Mouse (Mus musculus) midbrain, embryonic 15.5 days (tissue): Measurements from ENCODE around the gene Arid1b. TPM values are rescaled to one million over a fixed set of nuclear protein-coding genes. Genes with fewer than 3 reads are reported as not detected.

Experiments used
- ATAC-seq: fragments of 200-750 bp; cut with Nextera tagmentation; replicated peaks from 2 replicates; pipeline ENCODE4 v1.8.0; 2017; ENCODE audit warnings: moderate TSS enrichment
- H3K27ac ChIP-seq: fragments of 300-500 bp; sonication (generic); 2 replicates; pipeline ENCODE4 v1.5.1; 2015; ENCODE audit warnings: mild to moderate bottlenecking, inconsistent platforms
- H3K27me3 ChIP-seq: fragments of 300-500 bp; sonication (generic); replicated peaks from 2 replicates; pipeline ENCODE4 v1.6.1; 2015; ENCODE audit warnings: inconsistent platforms
- H3K36me3 ChIP-seq: fragments of 300-500 bp; sonication (generic); replicated peaks from 2 replicates; pipeline ENCODE4 v1.6.1; 2015; ENCODE audit warnings: inconsistent platforms
- H3K4me1 ChIP-seq: fragments of 300-500 bp; sonication (generic); 2 replicates; pipeline ENCODE4 v1.6.1; 2015; ENCODE audit warnings: inconsistent platforms
- H3K4me2 ChIP-seq: fragments of 300-500 bp; sonication (generic); 2 replicates; pipeline ENCODE4 v1.6.1; 2015; ENCODE audit warnings: inconsistent platforms, mild to moderate bottlenecking, moderate library complexity
- H3K4me3 ChIP-seq: fragments of 300-500 bp; sonication (generic); 2 replicates; pipeline ENCODE4 v1.5.1; 2015; ENCODE audit warnings: mild to moderate bottlenecking, inconsistent platforms
- H3K9ac ChIP-seq: fragments of 300-500 bp; sonication (generic); 2 replicates; pipeline ENCODE4 v1.6.1; 2015; ENCODE audit warnings: mild to moderate bottlenecking, inconsistent platforms
- H3K9me3 ChIP-seq: fragments of 300-500 bp; sonication (generic); 2 replicates; pipeline ENCODE4 v1.6.1; 2016; ENCODE audit warnings: inconsistent platforms
- WGBS: fragments of 180-500 bp; shearing (Covaris S2); methylation state at CpG from one replicate; pipeline ENCODE4 v1.1.7; 2015; ENCODE audit warnings: mixed read lengths; 5-methylcytosine and 5-hydroxymethylcytosine counted together
- polyA plus RNA-seq: library from polyadenylated mRNA; unstranded; fragments of >200 nt; fragmentation: Nextera tagmentation; extraction: Ambion mirVana; gene quantifications from 2 replicates; pipeline ENCODE4 v1.2.1, GENCODE M21; 2015

Gene Arid1b
- polyA plus RNA-seq, 1 experiment from 2014 or later: 16.5 TPM

DNA sequence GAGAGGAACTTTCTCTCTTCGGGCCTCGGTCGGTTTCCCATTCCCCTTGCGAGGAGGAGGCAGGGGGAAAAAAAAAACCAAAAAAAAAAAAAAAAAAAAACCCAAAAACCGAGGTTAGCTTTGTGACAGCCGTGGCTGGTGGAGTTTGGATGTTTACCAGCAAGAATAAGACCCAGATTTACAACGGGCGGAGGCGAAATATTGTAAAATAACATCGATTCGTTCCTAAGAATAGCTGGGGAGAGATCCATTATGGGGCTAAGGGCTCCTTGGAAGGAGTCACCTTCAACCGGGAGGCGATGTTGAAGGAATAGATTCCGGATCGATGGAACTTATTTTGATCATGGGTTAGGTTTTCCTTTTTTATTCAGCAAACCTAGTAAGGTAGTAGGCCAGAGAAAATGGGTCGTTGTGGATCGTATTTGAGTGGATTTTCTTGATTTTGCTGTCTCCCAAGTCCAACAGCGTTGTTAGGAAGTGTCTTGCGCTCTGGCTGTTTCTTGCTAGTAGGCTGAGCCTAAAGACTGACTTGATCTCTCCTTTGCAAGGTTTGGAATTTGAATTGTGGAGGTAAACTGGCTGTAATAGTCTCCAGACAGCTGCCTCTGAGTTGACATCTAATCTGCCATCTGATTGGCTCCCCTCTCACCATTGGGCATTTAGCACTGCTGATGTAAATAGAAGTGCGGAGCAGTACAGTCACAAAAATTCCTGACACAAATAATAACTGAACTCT lies 2.9 kb downstream of the Arid1b start:
- WGBS: under 1% methylated on average over 20 of the region's 20 CpGs

DNA sequence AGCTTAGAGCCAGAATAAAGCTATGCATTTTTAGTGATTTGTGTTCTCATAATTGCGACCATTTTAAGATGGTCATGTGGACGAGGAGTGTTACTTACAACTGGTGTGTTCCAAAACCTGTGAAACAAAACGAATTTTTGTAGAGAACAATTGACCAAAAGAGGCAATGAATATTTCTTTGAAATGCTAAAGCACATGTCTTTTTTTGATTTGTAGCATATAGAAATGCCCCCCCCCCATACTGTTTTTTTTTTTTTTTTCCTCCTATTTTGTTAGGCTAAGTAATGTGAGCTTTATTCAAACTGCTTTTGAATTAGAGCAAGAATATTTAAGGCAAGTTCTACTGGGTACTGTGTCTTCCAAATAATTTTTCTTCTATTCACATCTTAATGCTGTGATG lies 3.8 kb downstream of the Arid1b start:
- no peaks in the 10 kb centered on the region for H3K9me3 ChIP-seq
- WGBS: 34% methylated on average over 3 of the region's 3 CpGs
- no peak overlapping the region for H3K27ac ChIP-seq
- no peaks in the 10 kb centered on the region for H3K36me3 ChIP-seq
- no peak for ATAC-seq
- no peak overlapping the region; the same call in 1 of the 2 replicates for H3K9ac ChIP-seq
- H3K27me3 ChIP-seq: no peaks in the 10 kb centered on the region
- peaks cover 43% of the 10 kb centered on the region for H3K4me1 ChIP-seq
- H3K4me2 ChIP-seq: peak overlapping the region; percentile 73
- H3K4me3 ChIP-seq: peak overlapping the region; percentile 25

More for the DNA sequence above, 2.9 kb downstream of the Arid1b start:
- Histone ChIP-seq H3K27ac (peak overlapping the region; percentile 100), H3K9ac (peak overlapping the region; percentile 99), H3K36me3 (no peaks in the 10 kb centered on the region), H3K4me2 (peak overlapping the region; percentile 73), H3K27me3 (no peaks in the 10 kb centered on the region), H3K4me3 (peak overlapping the region; percentile 69), H3K9me3 (no peaks in the 10 kb centered on the region), H3K4me1 (peaks cover 38% of the 10 kb centered on the region)
- no peak for ATAC-seq

DNA sequence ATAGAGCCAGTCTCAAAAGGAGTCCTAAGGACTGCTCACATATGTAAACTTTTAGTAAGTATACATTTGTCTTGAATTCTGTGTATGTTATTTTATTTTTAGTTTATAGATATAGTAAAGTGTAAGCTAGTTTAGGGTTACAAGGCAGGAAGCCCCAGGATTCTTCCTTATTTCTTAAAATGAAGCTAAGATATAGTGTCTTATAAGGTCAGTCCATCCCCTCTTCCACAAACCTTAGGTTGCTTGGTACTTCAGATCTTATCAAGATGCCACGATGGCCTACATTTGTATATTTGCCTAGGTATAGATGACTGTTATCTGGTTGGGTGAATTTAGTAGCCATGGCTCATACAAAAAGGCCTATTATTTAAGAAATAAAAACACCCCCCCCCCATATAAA lies 5.1 kb downstream of the Arid1b start:
- Histone ChIP-seq H3K27me3 (no peaks in the 10 kb centered on the region), H3K27ac (no peak overlapping the region), H3K9ac (no peak overlapping the region), H3K4me1 (peaks cover 50% of the 10 kb centered on the region), H3K9me3 (no peaks in the 10 kb centered on the region), H3K36me3 (no peaks in the 10 kb centered on the region), H3K4me3 (no peak overlapping the region), H3K4me2 (peak overlapping the region; percentile 35)
- 60% methylated on average over 1 of the region's 1 CpGs for WGBS
- ATAC-seq: no peak

DNA sequence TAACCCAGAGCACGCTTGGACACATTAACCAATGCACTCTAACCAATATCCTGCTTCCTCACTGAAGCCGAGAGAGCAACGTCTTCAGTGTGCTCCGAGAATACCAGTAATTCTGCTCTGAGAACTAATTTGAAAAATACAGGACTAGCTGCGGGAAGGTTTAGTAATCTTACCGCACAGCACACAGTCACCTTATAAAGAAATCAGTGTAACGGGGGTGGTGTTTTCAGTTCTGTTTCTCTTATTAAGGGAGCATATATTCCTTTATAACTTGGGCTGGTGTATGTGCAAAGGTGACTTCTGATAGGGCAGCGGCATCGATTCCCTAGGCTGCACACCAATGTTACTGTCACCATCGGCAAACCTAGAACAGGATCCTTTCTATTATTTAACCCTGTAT lies 5.9 kb downstream of the Arid1b start:
- H3K9me3 ChIP-seq: no peaks in the 10 kb centered on the region
- no peaks in the 10 kb centered on the region for H3K27me3 ChIP-seq
- no peaks in the 10 kb centered on the region for H3K36me3 ChIP-seq
- peak overlapping the region; percentile 2; the same call in 1 of the 2 replicates for H3K9ac ChIP-seq
- peaks cover 58% of the 10 kb centered on the region for H3K4me1 ChIP-seq
- WGBS: 44% methylated on average over 10 of the region's 10 CpGs
- H3K27ac ChIP-seq: no peak overlapping the region
- peak overlapping the region; percentile 35 for H3K4me2 ChIP-seq
- ATAC-seq: no peak
- peak overlapping the region; percentile 24 for H3K4me3 ChIP-seq

DNA sequence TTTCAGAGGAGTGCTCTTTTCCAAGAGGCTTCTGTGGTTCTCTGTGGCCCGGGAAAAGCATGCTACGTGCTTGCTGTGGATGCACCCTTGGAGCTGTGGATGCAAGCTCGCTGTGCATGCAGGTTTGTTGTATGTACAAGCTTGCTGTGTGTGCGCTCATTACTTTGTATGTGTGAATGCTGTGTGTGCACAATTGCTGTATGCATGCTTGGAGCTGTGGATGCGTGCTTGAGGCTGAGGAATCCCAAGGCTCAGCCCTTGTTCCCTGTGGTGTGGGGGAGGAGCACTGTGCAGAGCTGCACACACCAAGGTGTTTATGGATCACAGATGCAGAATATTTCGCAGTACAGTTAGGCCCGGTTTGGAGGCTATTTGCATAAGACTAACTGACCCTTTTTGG lies 6.7 kb downstream of the Arid1b start:
- WGBS: 39% methylated on average over 7 of the region's 7 CpGs

DNA sequence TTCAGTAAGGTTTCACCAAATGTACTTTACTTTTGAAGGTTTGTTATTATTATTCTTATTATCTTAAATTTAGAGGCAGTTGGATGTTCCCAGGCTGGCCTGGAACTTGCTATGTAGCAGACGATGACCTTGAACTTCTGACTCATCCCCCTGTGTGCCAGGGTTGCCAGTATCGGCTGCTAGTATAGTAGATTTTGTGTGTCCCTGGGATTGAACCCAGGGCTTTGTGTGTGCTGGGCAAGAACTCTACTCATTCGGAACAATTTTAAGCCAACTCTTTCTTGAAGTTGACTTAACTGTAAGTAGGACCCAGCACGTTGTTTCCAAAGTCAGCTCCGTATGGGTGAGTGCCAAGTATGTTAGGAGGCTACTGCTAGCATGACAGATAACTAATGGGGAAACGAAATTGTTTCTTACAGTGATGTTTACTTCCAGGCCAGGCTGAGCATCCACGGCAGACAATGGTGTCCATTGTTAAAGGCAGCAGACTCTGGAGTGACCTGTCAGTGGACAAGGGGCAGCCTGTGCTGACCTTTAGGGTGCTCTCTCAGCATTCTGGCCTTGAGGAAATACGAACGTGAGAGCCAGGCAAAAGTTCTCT lies 7.5 kb downstream of the Arid1b start:
- Histone ChIP-seq H3K4me1 (peaks cover 72% of the 10 kb centered on the region), H3K36me3 (no peaks in the 10 kb centered on the region), H3K9me3 (no peaks in the 10 kb centered on the region), H3K27ac (no peak overlapping the region), H3K4me2 (no peak overlapping the region), H3K4me3 (no peak overlapping the region), H3K27me3 (no peaks in the 10 kb centered on the region), H3K9ac (no peak overlapping the region)
- WGBS: 45% methylated on average over 9 of the region's 9 CpGs
- ATAC-seq: no peak

More for the DNA sequence above, 6.7 kb downstream of the Arid1b start:
- Histone ChIP-seq H3K4me3 (peak overlapping the region; percentile 18), H3K36me3 (no peaks in the 10 kb centered on the region), H3K4me2 (peak overlapping the region; percentile 35), H3K9ac (peak overlapping the region; percentile 20; the same call in 1 of the 2 replicates), H3K27me3 (no peaks in the 10 kb centered on the region), H3K4me1 (peaks cover 66% of the 10 kb centered on the region), H3K9me3 (no peaks in the 10 kb centered on the region), H3K27ac (no peak overlapping the region)
- no peak for ATAC-seq

DNA sequence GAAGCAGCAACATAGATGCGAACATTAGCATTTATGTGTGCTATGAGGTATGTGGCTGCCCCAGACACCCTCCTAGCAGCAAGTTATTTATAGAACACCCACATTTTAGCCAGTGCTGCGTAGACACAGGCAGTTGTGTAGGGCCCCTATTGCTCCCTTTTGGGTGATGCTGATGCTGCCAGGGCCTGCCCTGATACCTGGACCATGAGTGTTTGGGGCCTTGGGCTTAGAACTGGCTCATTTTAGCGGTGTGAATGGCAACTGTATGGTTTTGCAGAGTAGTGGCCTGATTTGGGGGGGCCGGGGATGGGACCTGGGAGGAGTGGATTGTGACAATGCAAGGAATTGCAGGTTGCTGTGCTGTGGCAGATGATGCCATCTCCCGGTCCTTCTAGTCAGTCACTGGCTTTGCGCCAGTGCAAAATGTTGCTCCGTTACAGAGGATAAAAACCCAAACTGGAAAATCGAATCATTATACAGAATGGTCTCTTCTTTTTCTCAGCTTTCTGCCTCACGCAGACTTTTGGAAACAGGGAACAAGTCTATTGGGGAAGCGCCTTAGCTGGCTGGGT lies 8.9 kb downstream of the Arid1b start:
- Histone ChIP-seq H3K27ac (no peak overlapping the region), H3K27me3 (no peaks in the 10 kb centered on the region), H3K36me3 (no peaks in the 10 kb centered on the region), H3K9me3 (no peaks in the 10 kb centered on the region), H3K4me3 (no peak overlapping the region), H3K4me2 (peak overlapping the region; percentile 1; the same call in 1 of the 2 replicates), H3K9ac (no peak overlapping the region), H3K4me1 (peaks cover 86% of the 10 kb centered on the region)
- WGBS: 65% methylated on average over 10 of the region's 10 CpGs
- no peak for ATAC-seq

DNA sequence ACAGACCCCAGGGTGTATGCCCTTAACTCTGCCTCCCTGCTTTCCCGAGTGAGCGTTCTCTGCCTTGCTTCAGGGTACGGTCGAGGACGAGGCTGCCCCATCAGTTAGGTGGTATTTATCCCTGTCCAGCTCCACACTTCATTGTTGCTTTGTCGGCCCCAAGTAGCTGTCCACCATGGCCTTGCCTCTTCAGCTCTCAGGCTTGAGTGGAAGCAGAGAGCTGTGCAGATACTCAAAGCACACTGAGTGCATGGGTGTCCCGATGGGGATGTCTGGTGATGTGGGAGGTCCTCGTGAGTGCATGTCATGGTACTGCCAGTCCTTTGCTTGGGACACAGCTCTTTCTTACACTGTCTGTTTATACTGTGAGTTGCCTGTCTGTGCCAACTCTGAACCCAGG lies 10.1 kb downstream of the Arid1b start:
- Histone ChIP-seq H3K9ac (no peak overlapping the region), H3K4me2 (no peak overlapping the region)
- ATAC-seq: no peak

DNA sequence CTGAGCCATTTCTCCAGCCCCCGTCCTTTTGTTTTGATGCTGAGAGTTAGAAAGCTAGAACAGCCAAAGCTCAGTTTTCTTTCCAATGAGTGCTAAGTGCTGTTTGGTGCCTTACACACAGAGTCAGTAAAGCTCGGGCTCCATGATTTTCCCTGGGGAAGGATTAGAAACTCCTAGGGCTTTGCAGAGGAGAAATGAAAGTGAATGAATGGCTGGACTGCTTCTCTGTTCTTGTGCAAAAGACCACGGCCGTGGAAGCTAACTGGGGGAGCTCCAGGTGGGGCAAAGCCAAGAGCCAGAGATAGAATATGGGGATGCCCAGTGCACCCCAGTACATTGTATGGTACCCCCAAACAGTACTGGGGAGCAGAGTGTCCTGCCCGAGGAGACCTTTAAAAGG lies 10.6 kb downstream of the Arid1b start:
- ATAC-seq: no peak
- Histone ChIP-seq H3K27ac (no peak overlapping the region), H3K9me3 (no peaks in the 10 kb centered on the region), H3K4me1 (peaks cover 97% of the 10 kb centered on the region), H3K4me3 (no peak overlapping the region), H3K27me3 (no peaks in the 10 kb centered on the region), H3K9ac (no peak overlapping the region), H3K4me2 (no peak overlapping the region), H3K36me3 (no peaks in the 10 kb centered on the region)
- WGBS: 33% methylated on average over 5 of the region's 5 CpGs

More for the DNA sequence above, 10.1 kb downstream of the Arid1b start:
- no peak overlapping the region for H3K4me3 ChIP-seq
- H3K4me1 ChIP-seq: peaks cover 95% of the 10 kb centered on the region
- 58% methylated on average over 8 of the region's 8 CpGs for WGBS
- H3K9me3 ChIP-seq: no peaks in the 10 kb centered on the region
- no peak overlapping the region for H3K27ac ChIP-seq
- H3K27me3 ChIP-seq: no peaks in the 10 kb centered on the region
- no peaks in the 10 kb centered on the region for H3K36me3 ChIP-seq

DNA sequence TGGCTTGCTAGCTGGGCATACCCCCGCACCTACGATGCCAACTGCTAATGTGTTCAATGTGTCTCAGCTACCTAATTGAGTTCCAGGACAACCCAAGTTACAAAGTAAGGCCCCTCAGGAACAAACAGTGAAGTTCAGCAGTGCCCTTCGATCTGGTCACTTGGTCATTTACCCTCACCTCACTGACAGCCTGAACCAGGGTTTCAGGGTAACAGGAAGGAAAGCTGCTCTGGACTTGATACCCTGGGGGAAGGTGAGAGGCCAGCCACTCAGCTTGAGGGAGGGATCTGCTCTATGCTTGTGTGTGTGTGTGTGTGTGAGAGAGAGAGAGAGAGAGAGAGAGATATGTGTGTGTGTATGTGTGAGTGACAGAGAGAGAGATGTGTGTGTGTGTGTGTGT lies 11.2 kb downstream of the Arid1b start:
- H3K9me3 ChIP-seq: no peaks in the 10 kb centered on the region
- H3K4me2 ChIP-seq: no peak overlapping the region
- peaks cover 95% of the 10 kb centered on the region for H3K4me1 ChIP-seq
- WGBS: 84% methylated on average over 3 of the region's 3 CpGs
- no peaks in the 10 kb centered on the region for H3K27me3 ChIP-seq
- H3K9ac ChIP-seq: no peak overlapping the region
- no peak overlapping the region for H3K4me3 ChIP-seq
- H3K27ac ChIP-seq: no peak overlapping the region
- ATAC-seq: no peak
- no peaks in the 10 kb centered on the region for H3K36me3 ChIP-seq

DNA sequence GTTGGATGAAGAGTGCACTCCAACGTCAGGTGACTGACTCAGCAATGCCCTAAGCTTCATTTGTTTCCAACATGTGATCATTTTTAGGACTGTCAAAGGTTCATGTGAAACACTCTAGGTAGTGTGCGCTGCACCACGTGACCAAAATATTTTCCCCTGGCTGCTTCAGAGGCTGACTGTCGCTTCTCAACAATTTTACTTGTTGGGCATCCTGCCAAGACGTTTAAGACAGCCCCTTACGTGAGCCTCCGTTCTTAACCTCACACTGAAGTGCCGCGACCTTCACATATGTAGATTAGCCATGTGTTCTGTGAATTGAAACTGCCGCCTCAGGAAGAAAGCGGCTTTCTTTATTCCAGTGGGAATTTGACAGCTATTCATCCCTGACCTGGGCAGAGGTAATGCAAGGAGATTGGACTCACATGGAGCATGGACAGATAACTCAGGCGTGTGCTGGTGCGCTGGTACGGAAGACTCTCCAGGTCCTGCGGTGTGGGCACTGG lies 13.1 kb downstream of the Arid1b start:
- Histone ChIP-seq H3K4me3 (no peak overlapping the region), H3K4me1 (peaks cover 84% of the 10 kb centered on the region), H3K9ac (no peak overlapping the region), H3K27me3 (no peaks in the 10 kb centered on the region), H3K27ac (no peak overlapping the region), H3K4me2 (peak overlapping the region; percentile 39), H3K9me3 (no peaks in the 10 kb centered on the region), H3K36me3 (no peaks in the 10 kb centered on the region)
- ATAC-seq: peak; percentile 41
- 5% methylated on average over 15 of the region's 15 CpGs for WGBS

DNA sequence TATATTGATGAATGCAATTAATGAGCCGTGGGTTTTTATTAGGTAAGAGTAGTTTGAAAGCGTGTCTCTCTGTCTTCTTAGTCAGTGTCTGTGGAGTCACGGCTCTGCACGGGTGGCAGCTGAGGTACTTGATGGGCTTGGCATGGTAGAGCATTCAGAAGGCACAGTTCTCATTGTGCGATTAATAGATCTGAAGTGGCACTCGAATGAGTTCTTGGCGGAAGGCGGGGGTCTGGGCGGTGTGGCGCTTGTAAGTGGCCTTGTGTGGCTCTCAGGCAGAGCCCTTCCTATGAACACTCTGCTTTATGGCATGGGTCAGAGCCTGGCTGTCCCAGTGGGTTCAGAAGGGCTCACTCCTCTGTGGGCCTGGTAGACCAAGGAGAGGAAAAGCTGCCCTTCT lies 14.1 kb downstream of the Arid1b start:
- Histone ChIP-seq H3K4me1 (peaks cover 77% of the 10 kb centered on the region), H3K9me3 (no peaks in the 10 kb centered on the region), H3K4me3 (no peak overlapping the region), H3K36me3 (no peaks in the 10 kb centered on the region), H3K27me3 (no peaks in the 10 kb centered on the region), H3K4me2 (no peak overlapping the region), H3K27ac (no peak overlapping the region), H3K9ac (no peak overlapping the region)
- 39% methylated on average over 10 of the region's 10 CpGs for WGBS
- no peak; the same call in 1 of the 2 replicates for ATAC-seq
